In genomic region chr10:14132937-14133336, GRCm38 (mm10) we compare ENCODE assay signal across 20 mouse cellular contexts.
"Had no signal": no experiment of that assay in that cellular context is flagged by ENCODE, and none has a peak within 500 bp of the region (broad histone marks: within the 10 kb centered on the region; RNA-seq: fewer than 3 reads in every experiment).

No protein-coding gene starts in this region.

- H3K9me3 ChIP-seq: limb, embryonic 10.5 days; limb, embryonic 13.5 days; midbrain, embryonic 12.5 days; midbrain, embryonic 15.5 days; neural tube, embryonic 13.5 days had no signal

- H3K27ac ChIP-seq: limb, embryonic 10.5 days; limb, embryonic 13.5 days; liver, embryonic 14.5 days; midbrain, embryonic 12.5 days; midbrain, embryonic 15.5 days; neural tube, embryonic 13.5 days had no signal

- H3K4me1 ChIP-seq: limb, embryonic 10.5 days; limb, embryonic 13.5 days; midbrain, embryonic 12.5 days; midbrain, embryonic 15.5 days; neural tube, embryonic 13.5 days had no signal

- H3K4me3 ChIP-seq: limb, embryonic 10.5 days; limb, embryonic 13.5 days; midbrain, embryonic 12.5 days; midbrain, embryonic 15.5 days; myocyte; neural tube, embryonic 13.5 days had no signal

- H3K27me3 ChIP-seq: midbrain, embryonic 12.5 days; midbrain, embryonic 15.5 days; neural tube, embryonic 13.5 days had no signal

- H3K36me3 ChIP-seq: limb, embryonic 10.5 days had no signal

- H3K4me2 ChIP-seq: limb, embryonic 13.5 days; lung, embryonic 14.5 days; midbrain, embryonic 12.5 days; midbrain, embryonic 15.5 days; neural tube, embryonic 13.5 days had no signal

- ATAC-seq: intestine, embryonic 16.5 days; liver, postnatal 0 days; lung, postnatal 0 days; midbrain, embryonic 15.5 days had no signal

- DNase-seq: kidney, adult 18-20 months; kidney, adult 9 months; kidney, postnatal 14 days; layer of hippocampus, adult 9-11 months; layer of hippocampus, postnatal 36 days; liver; liver, postnatal 0 days; lung, embryonic 14.5 days; lung, postnatal 36 days; thymus, adult 18-20 months; thymus, postnatal 36 days had no signal

- H3K9ac ChIP-seq: limb, embryonic 13.5 days; liver, embryonic 14.5 days; liver, postnatal 0 days; lung, embryonic 14.5 days; midbrain, embryonic 12.5 days; midbrain, embryonic 15.5 days; neural tube, embryonic 13.5 days had no signal
